In genomic region chr13:45965594-45966432, GRCm38 (mm10) we compare ENCODE assay signal across 8 mouse cellular contexts. TPM values are rescaled to one million over a fixed set of nuclear protein-coding genes. Genes with fewer than 3 reads are reported as not detected.
DNase-seq lines count a peak whose midpoint lies in the region; ATAC-seq and TF ChIP-seq lines count a peak whose summit lies in the region.

No protein-coding gene starts in this region.

- no peaks in the 10 kb centered on the region for H3K9me3 ChIP-seq in forebrain, embryonic 14.5 days (replicated peaks; ENCODE audit: control insufficient read depth, low read length)
- H3K9me3 ChIP-seq in intestine, postnatal 0 days (ENCODE audit: control insufficient read depth) = no peaks in the 10 kb centered on the region

- ATAC-seq in forebrain, embryonic 14.5 days = 0 out of 2 replicates have a peak, but pooled peaks have one; percentile 5
- ATAC-seq in intestine, postnatal 0 days = no peak

- H3K4me2 ChIP-seq in forebrain, embryonic 14.5 days (ENCODE audit: low read length) = peak overlapping the region; percentile 95
- H3K4me2 ChIP-seq in intestine, postnatal 0 days (replicated peaks; ENCODE audit: low read depth) = peak overlapping the region; percentile 87

- peak overlapping the region; percentile 98; the same call in 1 of the 2 replicates for H3K27ac ChIP-seq in forebrain, embryonic 14.5 days (ENCODE audit: low read depth, low read length)
- H3K27ac ChIP-seq in intestine, postnatal 0 days (ENCODE audit: low read depth, low read length) = peak overlapping the region; percentile 99

- DNase-seq in right cerebral cortex, adult 18-20 months = peak; percentile 34
- DNase-seq in right cerebral cortex, postnatal 36 days (ENCODE audit: low spot score in 2 of 2) = no peak
- peak; percentile 66 for DNase-seq in brain, embryonic 14.5 days (ENCODE audit: low read depth)
- DNase-seq in forebrain, embryonic 14.5 days (ENCODE audit: low spot score) = peak; percentile 66
- peak; percentile 25 for DNase-seq in lung, postnatal 10 days
- DNase-seq in retina, postnatal 1 day = peak; percentile 55
- DNase-seq in layer of hippocampus, adult 8-10 months (ENCODE audit: low spot score in 2 of 2) = no peak

- WGBS in forebrain, embryonic 14.5 days = under 1% methylated on average over 41 of the region's 41 CpGs
- under 1% methylated on average over 41 of the region's 41 CpGs for WGBS in intestine, postnatal 0 days

- H3K4me1 ChIP-seq in forebrain, embryonic 14.5 days (ENCODE audit: control insufficient read depth, insufficient read depth, low read length) = peaks cover 22% of the 10 kb centered on the region
- peaks cover 10% of the 10 kb centered on the region for H3K4me1 ChIP-seq in intestine, postnatal 0 days (replicated peaks; ENCODE audit: control insufficient read depth, insufficient read depth, low read length)

- H3K36me3 ChIP-seq in forebrain, embryonic 14.5 days (ENCODE audit: control insufficient read depth, insufficient read depth, low read length) = no peaks in the 10 kb centered on the region
- no peaks in the 10 kb centered on the region for H3K36me3 ChIP-seq in intestine, postnatal 0 days (ENCODE audit: control insufficient read depth, insufficient read depth)

- no peak for TF ChIP-seq POLR2A in brain, embryonic 14.5 days (IDR thresholded peaks at IDR 0.05; ENCODE audit: borderline replicate concordance, extremely low read depth, insufficient read depth, insufficient read length, poor library complexity, severe bottlenecking)

- TF ChIP-seq CTCF in brain, embryonic 14.5 days (IDR thresholded peaks at IDR 0.05; ENCODE audit: borderline replicate concordance, extremely low read depth, insufficient read depth, insufficient read length) = peak; percentile 21; the same call in 1 of the 2 replicates
- peak; percentile 46 for TF ChIP-seq CTCF in intestine, postnatal 0 days (IDR thresholded peaks at IDR 0.05; ENCODE audit: low read depth)

- H3K27me3 ChIP-seq in forebrain, embryonic 14.5 days (replicated peaks; ENCODE audit: control insufficient read depth, insufficient read depth, low read length) = no peaks in the 10 kb centered on the region
- no peaks in the 10 kb centered on the region for H3K27me3 ChIP-seq in intestine, postnatal 0 days (replicated peaks; ENCODE audit: control insufficient read depth, insufficient read depth, low read length)

- H3K9ac ChIP-seq in forebrain, embryonic 14.5 days (ENCODE audit: low read length) = peak overlapping the region; percentile 95
- H3K9ac ChIP-seq in intestine, postnatal 0 days (ENCODE audit: low read depth, low read length) = peak overlapping the region; percentile 97

- H3K4me3 ChIP-seq in forebrain, embryonic 14.5 days (ENCODE audit: low read depth, low read length) = peak overlapping the region; percentile 81
- H3K4me3 ChIP-seq in intestine, postnatal 0 days (ENCODE audit: low read depth, low read length) = peak overlapping the region; percentile 89

RNA-seq across cellular contexts. Expression of gene Atxn1, which starts 1.0 kb away (rescaled TPM):
- polyA plus RNA-seq in brain, embryonic 14.5 days (2012; rRNA removed) = 9.2 and 11.0 TPM in 2 replicates
- 4.3 and 6.6 TPM in 2 replicates for polyA plus RNA-seq in forebrain, embryonic 14.5 days (2014; fragmentation: Nextera tagmentation; extraction: Ambion mirVana)
- 6.1 and 9.4 TPM in 2 replicates for polyA plus RNA-seq in intestine, postnatal 0 days (2015; fragmentation: Nextera tagmentation; extraction: Ambion mirVana)
- 100 to 1,000 TPM; 123 to 159 (median 132) TPM for total RNA-seq in layer of hippocampus, adult 8-10 months (2022)

Comparison
In these comparisons a context has a peak if more than half of its experiments do, and no peak if none do; other contexts are left out.
1. DNase-seq: peak in right cerebral cortex, adult 18-20 months (single experiment), brain, embryonic 14.5 days (single experiment), forebrain, embryonic 14.5 days (single experiment), lung, postnatal 10 days (single experiment) and retina, postnatal 1 day (single experiment); none in right cerebral cortex, postnatal 36 days (0 of 2) and layer of hippocampus, adult 8-10 months (0 of 2).